Comparison of ENCODE assay signal across 8 mouse cellular contexts in genomic region chr9:97017811-97018641, GRCm38 (mm10). TPM values are rescaled to one million over a fixed set of nuclear protein-coding genes. Genes with fewer than 3 reads are reported as not detected.
DNase-seq lines count a peak whose midpoint lies in the region; ATAC-seq and TF ChIP-seq lines count a peak whose summit lies in the region.

No protein-coding gene starts in this region.

- H3K27ac ChIP-seq in forebrain, postnatal 0 days (ENCODE audit: low read depth, low read length), result peak overlapping the region; percentile 85
- H3K27ac ChIP-seq in lung, embryonic 14.5 days (ENCODE audit: low read depth), result peak overlapping the region; percentile 91

- ATAC-seq in forebrain, postnatal 0 days, result peak; percentile 75
- peak; percentile 59 for ATAC-seq in lung, embryonic 14.5 days (ENCODE audit: insufficient read depth)

- no peaks in the 10 kb centered on the region for H3K9me3 ChIP-seq in forebrain, postnatal 0 days (ENCODE audit: low read length)
- H3K9me3 ChIP-seq in lung, embryonic 14.5 days (ENCODE audit: low read depth, low read length), result no peaks in the 10 kb centered on the region

- WGBS in forebrain, postnatal 0 days, result 2% methylated on average over 62 of the region's 62 CpGs
- under 1% methylated on average over 58 of the region's 62 CpGs for WGBS in lung, embryonic 14.5 days

- peak; percentile 78 for DNase-seq in ES-CJ7 (ENCODE audit: low read depth, low spot score)
- DNase-seq in cerebellum, adult 11-12 months, result peak; percentile 17
- DNase-seq in forebrain, postnatal 0 days, result peak; percentile 86
- peak; percentile 16 for DNase-seq in heart, postnatal 25 days (ENCODE audit: low spot score)
- DNase-seq in kidney, postnatal 4 days, result peak; percentile 80 to 89
- DNase-seq in lung, embryonic 14.5 days, result peak; percentile 88
- DNase-seq in ovary, postnatal 14 days (ENCODE audit: low spot score), result peak; percentile 46
- DNase-seq in urinary bladder, postnatal 25 days (ENCODE audit: low spot score), result peak; percentile 21

- 0 out of 2 replicates have a peak, but pooled peaks cover 3% of the 10 kb centered on the region for H3K36me3 ChIP-seq in forebrain, postnatal 0 days (ENCODE audit: insufficient read depth)
- no peaks in the 10 kb centered on the region for H3K36me3 ChIP-seq in lung, embryonic 14.5 days (ENCODE audit: insufficient read depth)

- H3K4me1 ChIP-seq in forebrain, postnatal 0 days (ENCODE audit: insufficient read depth), result peaks cover 20% of the 10 kb centered on the region; the same call in 1 of the 2 replicates
- peaks cover 11% of the 10 kb centered on the region for H3K4me1 ChIP-seq in lung, embryonic 14.5 days (ENCODE audit: insufficient read depth)

- H3K9ac ChIP-seq in forebrain, postnatal 0 days, result peak overlapping the region; percentile 92
- peak overlapping the region; percentile 75 for H3K9ac ChIP-seq in lung, embryonic 14.5 days

- H3K4me2 ChIP-seq in forebrain, postnatal 0 days (ENCODE audit: low read depth), result peak overlapping the region; percentile 70
- H3K4me2 ChIP-seq in lung, embryonic 14.5 days, result peak overlapping the region; percentile 92

- intact Hi-C loops in heart, postnatal 25 days (cut with DNase I), result loop anchor here (2.0 to 5.0 kb wide), 3 partner anchors 49 to 101 kb away; no protein-coding TSS in a partner anchor

- peak; percentile 60 for TF ChIP-seq CTCF in forebrain, postnatal 0 days (IDR thresholded peaks at IDR 0.05; ENCODE audit: low read depth)
- peak; percentile 61 for TF ChIP-seq CTCF in lung, embryonic 14.5 days (IDR thresholded peaks at IDR 0.05; ENCODE audit: low read depth)

- peak overlapping the region; percentile 64 for H3K4me3 ChIP-seq in forebrain, postnatal 0 days (ENCODE audit: low read depth, low read length)
- peak overlapping the region; percentile 60 for H3K4me3 ChIP-seq in lung, embryonic 14.5 days (ENCODE audit: low read depth, low read length)

- no peaks in the 10 kb centered on the region for H3K27me3 ChIP-seq in forebrain, postnatal 0 days (ENCODE audit: insufficient read depth, low read length)
- peaks cover 4% of the 10 kb centered on the region; the same call in 1 of the 2 replicates for H3K27me3 ChIP-seq in lung, embryonic 14.5 days (ENCODE audit: insufficient read depth, low read length)

RNA-seq across cellular contexts. Expression of gene Spsb4, which starts 0.6 kb away (rescaled TPM):
- 22.7 and 28.3 TPM in 2 replicates for total RNA-seq in forebrain, postnatal 0 days (2014; rRNA removed)
- polyA plus RNA-seq in forebrain, postnatal 0 days (2015; fragmentation: Nextera tagmentation; extraction: Ambion mirVana), result 14.8 and 16.0 TPM in 2 replicates
- total RNA-seq in heart, postnatal 25 days (2021), result 10 to 100 TPM in 1 of 2 experiments, 1 to 10 TPM in 1; 5.6 to 10.5 TPM
- 13.7 and 16.6 TPM in 2 replicates for polyA plus RNA-seq in lung, embryonic 14.5 days (2014; fragmentation: Nextera tagmentation; extraction: Ambion mirVana)

Comparison
In these comparisons a context has a peak if more than half of its experiments do, and no peak if none do; other contexts are left out.
1. Peak in every context shown above with its lines: DNase-seq, ATAC-seq, H3K4me3 ChIP-seq and H3K27ac ChIP-seq.
2. DNase-seq: peak in every context shown above with its lines; median percentile 88 in lung, embryonic 14.5 days; 86 in forebrain, postnatal 0 days; 84 in kidney, postnatal 4 days; 78 in ES-CJ7; 46 in ovary, postnatal 14 days; 21 in urinary bladder, postnatal 25 days; 17 in cerebellum, adult 11-12 months; 16 in heart, postnatal 25 days.